Mouse (Mus musculus): ENCODE results near the gene Nup214.

- TF ChIP-seq CTCF (IDR thresholded peaks at IDR 0.05; ENCODE audit: extremely low read depth, insufficient read depth, insufficient read length, insufficient replicate concordance), result no peak
- TF ChIP-seq POLR2A (IDR thresholded peaks at IDR 0.05; ENCODE audit: low read depth, low read length), result no peak
Observed at GRCm38 (mm10) chr2:32051791-32052190, 77.6 kb downstream of the Nup214 start.

Data from spleen, adult 2 months (tissue).